In the genomic region with DNA sequence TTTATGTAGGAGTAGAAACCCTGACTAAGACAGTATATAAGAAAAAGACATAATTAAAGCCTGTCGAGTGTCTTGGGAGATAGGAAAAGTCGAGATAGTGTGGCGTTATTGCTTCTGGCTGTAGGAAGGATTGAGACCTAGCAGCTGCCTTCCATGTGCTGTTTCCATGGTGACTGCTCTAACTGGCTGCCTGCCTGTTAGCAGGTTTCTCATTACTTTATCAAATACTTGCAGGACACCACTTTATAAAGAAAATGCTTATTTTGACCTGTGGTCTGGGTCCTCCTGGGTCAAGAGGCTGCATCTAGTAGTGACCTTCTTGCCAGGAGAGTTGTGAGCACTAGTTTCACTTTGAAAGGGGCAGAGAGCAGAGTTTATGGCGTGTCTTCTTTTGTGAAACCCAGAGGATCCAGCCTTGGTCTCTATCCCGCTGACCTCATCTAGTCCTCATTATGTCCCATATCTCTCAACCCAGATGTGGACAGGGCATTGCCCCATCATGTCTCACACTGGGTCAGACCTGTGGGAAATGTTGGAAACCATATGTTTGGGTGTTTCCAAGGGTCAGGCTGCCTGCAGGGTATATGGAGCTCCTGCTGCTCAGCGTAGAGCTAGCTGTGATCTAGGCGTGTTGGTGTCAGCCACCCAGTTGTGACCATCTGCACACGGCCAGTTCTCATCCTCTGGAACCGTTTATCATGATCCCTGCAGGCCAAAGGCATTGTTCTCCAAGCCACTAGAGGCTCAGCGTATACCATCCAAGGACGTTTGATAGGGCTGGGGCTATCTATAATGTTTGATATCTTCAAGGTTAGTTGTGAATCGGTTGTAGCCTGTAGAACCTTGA, we compare ENCODE assay signal across 7 mouse cellular contexts. TPM values are rescaled to one million over a fixed set of nuclear protein-coding genes. Genes with fewer than 3 reads are reported as not detected.
DNase-seq lines count a peak whose midpoint lies in the region; ATAC-seq and TF ChIP-seq lines count a peak whose summit lies in the region.

No protein-coding gene starts in this region.

- DNase-seq in right cerebral cortex, adult 18-20 months: peak; percentile 58
- DNase-seq in right cerebral cortex, postnatal 25 days: no peak
- no peak for DNase-seq in stomach, postnatal 0 days (ENCODE audit: low spot score)

- H3K36me3 ChIP-seq in forebrain, embryonic 12.5 days (replicated peaks): no peaks in the 10 kb centered on the region
- no peaks in the 10 kb centered on the region for H3K36me3 ChIP-seq in kidney, embryonic 15.5 days
- no peaks in the 10 kb centered on the region for H3K36me3 ChIP-seq in stomach, postnatal 0 days (ENCODE audit: control insufficient read depth, insufficient read depth, low read length)

- ATAC-seq in forebrain, embryonic 12.5 days (ENCODE audit: low FRiP score): 0 out of 2 replicates have a peak, but pooled peaks have one; percentile 23
- ATAC-seq in kidney, embryonic 15.5 days (replicated peaks; ENCODE audit: low FRiP score): no peak
- peak; percentile 62 for ATAC-seq in megakaryocyte progenitor cell, adult 5-6 weeks (replicated peaks; ENCODE audit: poor library complexity)
- ATAC-seq in stomach, postnatal 0 days (ENCODE audit: low FRiP score, low TSS enrichment): no peak
- no peak for ATAC-seq in CD4-positive, CD25-positive, alpha-beta regulatory T cell, adult 4 months

- H3K27ac ChIP-seq in forebrain, embryonic 12.5 days: peak overlapping the region; percentile 80
- H3K27ac ChIP-seq in kidney, embryonic 15.5 days: peak overlapping the region; percentile 72
- peak overlapping the region; percentile 56 for H3K27ac ChIP-seq in stomach, postnatal 0 days (replicated peaks)

- no peaks in the 10 kb centered on the region for H3K9me3 ChIP-seq in forebrain, embryonic 12.5 days
- H3K9me3 ChIP-seq in kidney, embryonic 15.5 days (replicated peaks): no peaks in the 10 kb centered on the region
- no peaks in the 10 kb centered on the region for H3K9me3 ChIP-seq in stomach, postnatal 0 days (ENCODE audit: control insufficient read depth, low read length)

- peaks cover 29% of the 10 kb centered on the region for H3K4me1 ChIP-seq in forebrain, embryonic 12.5 days
- peaks cover 48% of the 10 kb centered on the region for H3K4me1 ChIP-seq in kidney, embryonic 15.5 days
- H3K4me1 ChIP-seq in stomach, postnatal 0 days (replicated peaks; ENCODE audit: control insufficient read depth, insufficient read depth): no peaks in the 10 kb centered on the region; the same call in 1 of the 2 replicates

- H3K4me2 ChIP-seq in forebrain, embryonic 12.5 days: no peak overlapping the region
- no peak overlapping the region for H3K4me2 ChIP-seq in kidney, embryonic 15.5 days
- no peak overlapping the region for H3K4me2 ChIP-seq in stomach, postnatal 0 days (replicated peaks; ENCODE audit: low read depth)

- H3K9ac ChIP-seq in forebrain, embryonic 12.5 days: no peak overlapping the region
- H3K9ac ChIP-seq in kidney, embryonic 15.5 days: no peak overlapping the region
- no peak overlapping the region for H3K9ac ChIP-seq in stomach, postnatal 0 days (ENCODE audit: low read length)

- no peak for TF ChIP-seq CTCF in stomach, postnatal 0 days (IDR thresholded peaks at IDR 0.05; ENCODE audit: low read depth)

- TF ChIP-seq EP300 in stomach, postnatal 0 days (optimal IDR thresholded peaks at IDR 0.05): no peak

- no peaks in the 10 kb centered on the region for H3K27me3 ChIP-seq in forebrain, embryonic 12.5 days
- no peaks in the 10 kb centered on the region for H3K27me3 ChIP-seq in kidney, embryonic 15.5 days
- no peaks in the 10 kb centered on the region for H3K27me3 ChIP-seq in stomach, postnatal 0 days (ENCODE audit: control insufficient read depth, insufficient read depth, low read length)

- WGBS in forebrain, embryonic 12.5 days: 79% methylated on average over 12 of the region's 12 CpGs
- 62% methylated on average over 12 of the region's 12 CpGs for WGBS in kidney, embryonic 15.5 days
- 65% methylated on average over 12 of the region's 12 CpGs for WGBS in stomach, postnatal 0 days

- no peak overlapping the region for H3K4me3 ChIP-seq in forebrain, embryonic 12.5 days (replicated peaks)
- no peak overlapping the region for H3K4me3 ChIP-seq in kidney, embryonic 15.5 days (replicated peaks)
- H3K4me3 ChIP-seq in stomach, postnatal 0 days (ENCODE audit: low read depth, low read length): no peak overlapping the region

RNA-seq across cellular contexts. Expression of gene Zfp750, which starts 30.1 kb away (rescaled TPM):
- polyA plus RNA-seq in forebrain, embryonic 12.5 days (2016; fragmentation: Nextera tagmentation; extraction: Ambion mirVana): 0.59 and 0.85 TPM in 2 replicates
- 0.67 and 0.77 TPM in 2 replicates for polyA plus RNA-seq in kidney, embryonic 15.5 days (2015; fragmentation: Nextera tagmentation; extraction: Ambion mirVana)
- not detected in 2 replicates for total RNA-seq in megakaryocyte progenitor cell, adult 5-6 weeks (2015)
- 0.14 TPM in 1 of 2 replicates, not detected in the other for total RNA-seq in megakaryocyte progenitor cell, adult 5-6 weeks (2017)
- 19.2 and 22.7 TPM in 2 replicates for polyA plus RNA-seq in stomach, postnatal 0 days (2015; fragmentation: Nextera tagmentation; extraction: Ambion mirVana)
- polyA plus RNA-seq in CD4-positive, CD25-positive, alpha-beta regulatory T cell, adult 4 months (2017; shearing (Covaris generic)): 1 to 10 TPM in 1 of 2 experiments, under 1 TPM in 1; 0.65 to 1.6 TPM

Comparison
In these comparisons a context has a peak if more than half of its experiments do, and no peak if none do; other contexts are left out.
1. ATAC-seq: peak in forebrain, embryonic 12.5 days (single experiment) and megakaryocyte progenitor cell, adult 5-6 weeks (single experiment); none in kidney, embryonic 15.5 days (single experiment), stomach, postnatal 0 days (single experiment) and CD4-positive, CD25-positive, alpha-beta regulatory T cell, adult 4 months (single experiment).
2. Peak in every context shown above with its lines, with median percentiles within 50 percentile points of each other: H3K27ac ChIP-seq.